Mouse (Mus musculus) gastrocnemius, postnatal 4 days (tissue): Measurements from ENCODE around the gene Rnf114. TPM values are rescaled to one million over a fixed set of nuclear protein-coding genes. Genes with fewer than 3 reads are reported as not detected.
A peak's percentile ranks its signal among the peaks of the same experiment; 100 is the strongest.

Experiments
- DNase-seq, 2 experiments: peaks; one replicate each; pipeline ENCODE4 v3.0.0; 2021 to 2022; ENCODE audit warnings: low spot score in 2 of 2, mixed read lengths in 2 of 2
- total RNA-seq, 2 experiments: library from RNA; stranded (reverse); gene quantifications; 2 replicates each; pipeline ENCODE4 v1.2.3; 2021

Gene Rnf114
- total RNA-seq, 2 experiments from 2014 or later = 22.6 to 23.3 TPM

GRCm38 (mm10) chr2:167537476-167538297 lies 45.2 kb downstream of the Rnf114 start, which contains the start of gene Snai1:
Gene Snai1, plus strand, starts transcription at chr2:167538195.
- DNase-seq = peak; percentile 95 to 96

- peak in 1 of 2 experiments; percentile 40 for DNase-seq
These were observed 46.3 kb downstream of the Rnf114 start for GRCm38 (mm10) chr2:167538671-167539306.

GRCm38 (mm10) chr2:167539536-167540476 lies 47.4 kb downstream of the Rnf114 start:
- DNase-seq = peak in 1 of 2 experiments; percentile 45

- no peak for DNase-seq
These were observed 48.1 kb downstream of the Rnf114 start for GRCm38 (mm10) chr2:167540477-167541110.

GRCm38 (mm10) chr2:167541324-167541723 lies 48.9 kb downstream of the Rnf114 start:
- DNase-seq = no peak

GRCm38 (mm10) chr2:167541761-167542160 lies 49.3 kb downstream of the Rnf114 start:
- no peak for DNase-seq

GRCm38 (mm10) chr2:167542361-167542760 lies 49.9 kb downstream of the Rnf114 start:
- no peak for DNase-seq

GRCm38 (mm10) chr2:167543121-167544003 lies 50.9 kb downstream of the Rnf114 start:
- peak in 1 of 2 experiments; percentile 57 for DNase-seq

GRCm38 (mm10) chr2:167544004-167544356 lies 51.5 kb downstream of the Rnf114 start:
- DNase-seq = no peak

GRCm38 (mm10) chr2:167544456-167544855 lies 52.0 kb downstream of the Rnf114 start:
- DNase-seq = no peak

GRCm38 (mm10) chr2:167546447-167547195 lies 54.2 kb downstream of the Rnf114 start:
- DNase-seq = no peak

GRCm38 (mm10) chr2:167547444-167547843 lies 55.0 kb downstream of the Rnf114 start:
- DNase-seq = no peak

GRCm38 (mm10) chr2:167548961-167549360 lies 56.5 kb downstream of the Rnf114 start:
- no peak for DNase-seq

GRCm38 (mm10) chr2:167550341-167550854 lies 58.0 kb downstream of the Rnf114 start:
- DNase-seq = no peak

- DNase-seq = no peak
These were observed 59.0 kb downstream of the Rnf114 start for GRCm38 (mm10) chr2:167551342-167551920.

GRCm38 (mm10) chr2:167552292-167552691 lies 59.8 kb downstream of the Rnf114 start:
- DNase-seq = no peak

- no peak for DNase-seq
These were observed 60.5 kb downstream of the Rnf114 start for GRCm38 (mm10) chr2:167552927-167553402.

- DNase-seq = no peak
These were observed 63.3 kb downstream of the Rnf114 start for GRCm38 (mm10) chr2:167555766-167556165.
